Mouse (Mus musculus) Muller cell, postnatal 12 days (primary cell): ENCODE results near the gene Samm50.
A peak's percentile ranks its signal among the peaks of the same experiment; 100 is the strongest.

ENCODE experiments used
- DNase-seq: peaks from one replicate; pipeline ENCODE4 v3.0.0-alpha.2; 2015; ENCODE audit errors: inconsistent ontology term

The Samm50 gene

DNA sequence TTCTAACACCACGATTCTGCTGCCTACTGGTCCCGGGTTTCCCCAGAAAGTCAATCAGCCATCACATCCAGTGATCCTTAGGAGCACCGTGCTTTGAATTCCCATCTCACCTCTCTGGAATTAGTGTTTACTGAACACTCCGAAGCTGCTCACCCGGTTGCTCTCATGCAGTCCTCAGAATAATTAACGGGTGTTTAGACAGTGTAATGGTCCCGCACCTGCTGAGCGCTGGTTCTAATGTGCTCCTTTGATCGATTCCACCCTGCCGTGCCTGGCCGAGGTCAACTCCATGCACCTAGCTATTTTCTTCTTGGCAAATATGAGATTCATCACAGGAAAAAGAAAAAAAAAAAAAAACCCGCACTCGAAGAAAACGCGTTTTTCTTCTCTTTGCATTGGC lies 46.5 kb downstream of the Samm50 start:
- no peak for DNase-seq

DNA sequence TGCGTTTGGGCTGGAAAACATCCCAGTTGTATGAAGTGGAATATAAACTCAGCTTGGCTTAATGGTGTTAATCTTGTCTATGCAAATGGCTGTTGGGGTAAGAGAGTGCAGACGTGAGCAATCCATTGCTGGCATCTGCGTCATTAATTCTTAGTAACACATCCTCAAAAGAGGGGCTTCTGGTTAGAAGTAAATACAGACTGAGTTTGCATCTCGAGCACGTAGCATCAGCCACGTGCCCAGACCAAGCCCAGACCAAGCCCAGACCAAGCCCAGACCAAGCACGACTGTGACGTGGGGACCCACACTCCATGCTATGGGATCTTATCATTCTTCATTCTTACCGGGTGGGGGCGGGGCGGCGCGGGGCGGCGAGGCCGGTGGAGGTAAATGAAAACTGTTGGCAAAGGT lies 47.0 kb downstream of the Samm50 start:
- DNase-seq = no peak

DNA sequence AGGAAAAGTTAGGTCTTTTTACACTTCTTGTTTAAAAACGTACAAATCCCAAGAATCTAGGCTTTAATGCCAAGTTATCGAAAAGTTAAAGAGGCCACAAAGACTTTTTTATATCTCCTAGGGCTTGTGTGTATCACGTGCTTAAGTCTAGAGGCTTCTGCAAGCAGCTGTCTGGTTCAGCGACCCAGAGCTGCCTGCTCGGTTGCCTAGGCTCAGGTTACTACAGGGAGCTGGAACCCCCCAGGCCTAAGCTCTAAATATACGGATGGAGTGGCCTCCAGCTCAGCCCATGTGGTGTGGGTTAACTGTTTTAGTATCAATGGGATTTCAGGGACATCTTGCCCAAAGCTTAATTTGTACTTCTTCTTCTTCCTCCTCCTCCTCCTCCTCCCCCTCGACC lies 49.5 kb downstream of the Samm50 start:
- no peak for DNase-seq

DNA sequence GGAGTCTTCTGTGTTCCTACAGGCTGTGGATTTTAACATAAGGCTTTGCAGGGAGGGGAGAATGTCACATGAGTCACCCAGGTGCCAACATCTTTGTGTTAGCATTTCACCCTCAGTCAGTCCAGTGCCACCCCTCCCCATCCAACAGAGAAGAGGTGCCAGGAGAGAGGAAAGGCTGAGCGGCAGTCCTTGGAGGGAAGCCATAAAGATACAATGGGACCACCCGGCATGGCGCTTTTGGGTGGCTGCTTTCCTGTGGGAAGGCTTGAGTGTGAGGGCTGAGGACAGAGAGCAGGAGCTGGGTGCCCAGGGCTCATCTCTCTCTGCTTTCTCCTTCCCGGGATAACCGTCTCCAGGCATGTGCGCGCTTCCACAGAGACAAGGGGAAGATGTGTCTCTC lies 53.1 kb downstream of the Samm50 start:
- no peak for DNase-seq

DNA sequence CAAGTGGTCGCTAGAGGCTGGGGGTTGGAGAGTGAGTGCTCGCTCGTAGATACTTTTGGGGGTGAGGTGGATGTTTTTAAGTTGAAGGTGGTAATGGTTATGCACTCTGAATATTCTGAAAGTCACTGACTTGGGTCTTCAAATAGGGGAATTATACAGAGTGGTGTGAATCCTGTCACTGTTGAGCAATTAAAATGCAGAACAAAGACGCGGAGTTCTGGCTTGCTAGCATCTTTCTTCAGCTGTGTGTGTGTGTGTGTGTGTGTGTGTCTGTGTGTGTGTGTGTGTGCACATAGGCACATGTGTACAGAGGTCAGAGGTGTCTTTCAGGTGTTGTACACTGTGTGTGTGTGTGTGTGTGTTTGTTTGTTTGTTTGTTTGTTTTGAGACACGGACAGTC lies 54.2 kb downstream of the Samm50 start:
- DNase-seq = no peak

DNA sequence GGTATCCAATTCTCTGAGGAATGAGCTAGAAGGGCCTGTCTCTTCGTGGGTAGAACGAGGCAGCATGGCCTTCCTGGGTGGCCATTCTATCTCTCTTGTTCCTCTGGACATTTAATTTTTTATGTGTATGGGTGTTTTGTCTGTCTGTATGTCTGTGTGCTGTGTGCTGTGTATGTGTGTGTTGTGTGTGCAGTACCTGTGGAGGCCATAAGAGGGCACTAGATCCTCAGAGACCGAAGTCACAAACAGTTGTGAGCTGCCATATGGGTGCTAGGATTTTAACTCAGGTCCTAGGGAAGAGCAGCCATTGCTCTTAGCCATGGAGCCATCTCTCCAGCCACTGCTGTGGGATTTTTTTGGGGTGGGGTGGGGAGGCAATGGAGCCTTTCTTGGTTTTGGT lies 55.3 kb downstream of the Samm50 start:
- DNase-seq = no peak

DNA sequence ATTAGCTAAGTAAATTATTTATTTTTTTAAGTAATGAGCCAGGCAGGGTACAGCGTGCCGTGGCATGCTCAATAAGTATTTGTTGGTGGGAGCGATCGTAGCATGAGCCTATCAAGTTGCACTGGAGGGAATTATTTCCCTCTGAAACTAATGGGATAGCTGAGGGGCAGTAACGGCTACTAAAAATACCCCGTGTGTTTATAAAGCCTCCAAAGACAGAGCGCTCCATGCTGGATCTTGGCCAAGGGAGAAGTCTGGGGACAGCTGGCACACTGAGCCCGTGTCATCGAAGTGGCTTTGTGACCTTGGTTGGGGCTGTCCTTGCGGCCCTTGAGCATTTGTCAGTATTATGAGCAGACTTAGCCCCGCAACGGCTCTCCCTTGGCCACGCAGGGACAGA lies 59.2 kb downstream of the Samm50 start:
- no peak for DNase-seq

DNA sequence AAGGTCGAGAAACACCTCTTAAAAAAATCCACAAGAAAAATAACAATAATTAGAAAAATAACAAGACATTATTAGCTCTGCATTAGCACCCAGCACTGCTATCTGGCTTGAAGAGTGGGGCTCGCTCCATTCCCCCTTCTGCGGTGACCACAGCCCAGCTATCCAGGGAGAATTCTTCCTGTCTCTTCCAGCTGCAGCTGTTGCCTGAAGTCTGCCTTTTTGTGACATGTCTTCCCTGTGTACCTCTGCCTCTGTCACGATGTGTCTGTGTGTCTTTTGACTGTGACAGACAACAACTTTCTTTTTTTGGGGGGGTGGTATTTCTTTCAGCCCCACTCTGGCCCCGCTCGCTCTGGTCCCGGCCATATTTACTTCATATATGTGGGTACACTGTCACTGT lies 60.6 kb downstream of the Samm50 start:
- no peak for DNase-seq

DNA sequence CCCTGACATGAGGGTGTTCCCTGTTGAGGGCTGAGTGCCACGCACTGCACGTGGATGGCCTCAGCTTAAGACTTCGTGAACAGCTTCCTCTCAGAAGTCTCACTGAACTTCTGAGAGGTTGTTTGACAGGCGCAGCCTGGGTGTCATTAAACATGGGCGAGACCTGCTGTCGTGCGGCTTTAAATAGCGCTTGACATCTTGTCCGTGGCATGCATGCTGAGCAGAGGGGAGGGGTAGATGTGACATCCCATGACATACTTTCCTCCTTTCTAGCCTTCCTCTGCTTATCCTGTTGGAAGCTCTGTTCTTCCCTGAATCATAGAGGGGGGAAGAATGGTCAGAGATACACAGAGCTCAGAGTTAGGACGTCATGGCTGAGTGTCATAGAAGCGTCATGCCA lies 61.7 kb downstream of the Samm50 start:
- DNase-seq = no peak

DNA sequence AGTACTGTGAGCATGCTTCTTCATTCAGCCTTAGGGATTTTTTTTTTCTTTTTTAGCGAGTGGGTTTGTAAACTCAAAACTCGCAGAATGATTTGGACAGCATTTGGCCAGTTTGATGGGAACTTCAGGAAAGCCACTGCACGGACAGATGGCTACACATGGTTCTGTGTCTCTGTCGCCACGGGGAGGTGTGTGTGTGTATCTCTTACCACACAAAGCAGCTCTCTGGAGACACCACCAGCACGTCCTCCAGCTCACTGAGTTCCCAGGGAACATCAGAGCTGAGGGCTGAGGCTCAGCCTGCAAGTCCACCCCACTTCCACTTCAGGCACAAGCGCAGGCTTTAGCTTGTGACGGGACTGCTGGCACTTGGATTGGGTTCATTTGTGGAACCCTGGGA lies 62.3 kb downstream of the Samm50 start:
- no peak for DNase-seq

DNA sequence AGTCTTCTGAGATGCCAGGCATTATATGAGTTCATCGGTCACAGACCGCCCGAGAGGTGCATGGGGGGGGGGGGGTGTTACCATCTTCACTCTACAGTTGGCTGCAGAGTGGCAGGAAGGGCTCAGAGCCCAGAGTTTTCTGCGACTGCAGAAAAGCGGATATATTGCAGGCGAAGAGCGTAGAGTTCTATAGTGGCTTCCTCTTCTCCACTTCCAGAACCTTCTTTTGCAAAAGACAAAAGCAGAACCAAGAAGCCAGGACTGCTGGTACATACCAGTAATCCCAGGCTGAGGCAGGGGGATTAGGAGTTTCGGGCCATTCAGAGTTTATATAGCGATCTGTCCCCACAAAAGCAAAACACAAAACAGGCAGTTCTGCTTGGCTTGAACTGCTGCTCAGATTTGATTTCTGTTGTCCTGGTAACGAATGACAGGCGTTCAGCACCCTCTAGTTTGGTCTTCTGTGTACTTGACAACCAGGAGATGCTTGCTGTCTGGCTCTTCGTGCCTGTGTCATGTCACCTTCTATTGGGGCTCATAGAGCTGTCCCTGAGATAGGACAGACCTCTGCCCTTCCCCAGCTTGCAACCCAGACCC lies 64.3 kb downstream of the Samm50 start:
- no peak for DNase-seq

DNA sequence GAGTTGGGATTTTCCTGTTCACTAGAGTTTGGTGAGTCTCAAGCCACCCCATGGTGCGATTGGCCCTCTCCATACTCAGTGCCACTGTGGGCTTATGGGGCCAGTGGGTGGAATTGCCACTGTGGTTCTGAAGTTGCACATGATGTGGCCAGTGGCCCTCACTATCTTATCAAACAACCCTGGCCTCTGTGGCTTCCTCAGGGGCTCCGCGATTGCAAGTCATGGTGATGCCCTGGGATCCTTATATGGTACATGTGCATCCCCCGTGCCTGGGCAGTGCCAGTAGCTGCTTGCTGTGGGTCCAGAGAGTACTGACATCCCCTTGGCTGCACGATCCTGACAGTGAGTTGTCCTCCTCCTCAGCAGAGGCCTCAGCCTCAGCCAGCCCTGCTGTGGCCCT lies 64.8 kb downstream of the Samm50 start:
- no peak for DNase-seq

DNA sequence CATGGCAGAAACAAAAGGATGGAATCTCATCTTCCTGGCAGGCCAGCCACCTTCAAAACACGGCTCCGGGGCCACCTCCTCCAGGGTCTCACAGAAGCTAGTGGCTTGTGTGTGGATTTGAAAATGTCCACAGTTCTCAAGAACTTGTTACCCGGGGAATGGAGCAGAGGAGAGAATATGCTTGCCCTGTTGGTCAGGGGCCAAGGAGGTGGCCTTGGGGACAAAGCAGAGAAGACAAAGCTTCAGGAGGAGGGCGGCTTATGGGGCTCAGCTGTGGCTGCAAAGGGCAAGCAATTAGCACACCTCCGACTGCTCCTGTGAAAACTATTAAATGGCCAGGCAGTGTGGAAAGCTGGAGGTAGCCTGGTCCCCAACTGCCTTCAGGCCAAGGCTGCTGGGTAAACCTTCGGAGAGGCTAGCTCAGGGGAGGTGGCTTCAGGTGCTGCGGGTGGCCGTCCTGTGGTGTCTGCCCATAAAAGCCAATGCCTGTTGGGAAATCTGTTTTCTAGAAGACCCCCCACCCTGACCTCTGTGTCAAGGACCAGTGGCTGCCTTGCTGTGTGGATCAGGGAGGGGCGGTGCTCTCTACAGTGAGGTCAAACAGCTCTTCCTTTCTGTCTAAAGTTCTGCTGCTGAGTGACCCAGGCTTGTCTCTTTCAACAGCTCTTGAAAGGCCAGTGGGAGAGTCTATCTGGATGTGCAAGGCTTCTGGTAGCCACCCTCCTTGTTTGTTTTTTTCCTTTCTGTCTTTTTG lies 66.7 kb downstream of the Samm50 start:
- no peak for DNase-seq

DNA sequence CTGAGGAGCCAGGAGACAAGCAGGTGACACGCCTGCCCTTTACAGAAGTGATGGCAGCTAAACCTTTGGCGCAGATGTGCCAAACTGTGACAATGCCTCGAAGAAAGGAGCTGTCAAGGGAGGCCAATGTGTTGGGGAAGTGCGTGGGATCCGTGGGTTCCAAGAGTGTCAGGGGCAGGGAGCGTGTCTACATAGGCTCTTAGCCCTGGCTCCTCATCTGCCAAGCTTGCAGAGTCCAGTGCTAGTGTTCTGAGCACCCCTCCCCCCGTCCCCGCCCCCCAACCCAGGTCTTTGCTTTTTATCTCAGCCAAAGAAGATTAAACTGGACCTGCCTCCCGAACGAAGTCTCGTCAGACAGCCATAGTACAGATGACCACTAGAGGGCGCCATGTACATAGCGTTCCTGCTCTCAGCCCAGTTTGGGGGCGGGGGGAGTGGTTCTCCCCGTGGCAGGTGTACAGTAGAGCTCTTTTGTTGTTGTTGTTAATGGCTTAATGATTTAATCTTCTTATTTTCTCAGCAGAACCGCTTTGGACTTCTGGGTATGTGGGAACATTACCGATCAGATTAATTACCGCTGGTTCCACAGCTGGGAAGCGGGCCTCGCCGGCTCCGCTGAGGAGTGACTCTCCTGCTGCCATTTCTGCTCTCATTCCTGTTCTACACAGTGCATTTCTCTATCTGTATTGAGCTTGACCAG lies 68.2 kb downstream of the Samm50 start:
- DNase-seq = peak; percentile 73

DNA sequence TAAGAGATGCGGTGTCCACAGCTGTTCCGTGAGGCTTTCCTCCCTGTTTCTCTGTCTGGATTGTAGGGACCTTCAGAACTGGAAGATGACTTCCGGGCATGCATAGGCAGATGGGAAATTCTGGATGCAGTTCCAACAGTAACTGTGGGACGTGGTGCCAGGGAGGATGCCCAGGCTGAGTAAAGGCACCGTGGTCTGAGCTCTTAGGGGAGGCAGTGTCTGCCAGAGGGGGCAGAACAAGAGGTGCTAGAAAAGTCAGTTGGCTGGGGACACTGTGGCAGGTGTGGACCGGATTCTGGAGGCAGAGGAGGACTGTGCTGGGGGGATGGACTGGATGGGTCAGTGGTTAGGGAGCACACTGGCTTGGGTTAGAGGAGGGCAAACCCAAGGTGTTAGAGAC lies 70.6 kb downstream of the Samm50 start:
- no peak for DNase-seq

DNA sequence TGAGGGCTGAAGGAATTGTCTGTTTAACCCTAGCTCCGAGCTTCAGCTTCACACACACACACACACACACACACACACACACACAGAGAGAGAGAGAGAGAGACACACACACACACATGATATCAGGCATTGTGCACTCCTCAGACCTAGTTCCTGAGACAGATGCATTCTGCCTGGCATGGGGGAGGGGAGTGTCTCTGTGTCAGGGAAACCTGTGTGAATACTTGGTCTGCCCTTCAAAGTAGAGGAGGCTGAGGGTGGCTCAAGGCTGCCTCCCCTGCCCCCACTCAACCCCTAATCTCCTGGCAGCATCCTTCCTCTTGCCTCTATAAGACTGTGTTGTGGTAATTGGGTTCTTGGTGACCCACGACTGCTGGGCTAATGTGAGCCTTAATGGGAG lies 71.5 kb downstream of the Samm50 start:
- DNase-seq = no peak

DNA sequence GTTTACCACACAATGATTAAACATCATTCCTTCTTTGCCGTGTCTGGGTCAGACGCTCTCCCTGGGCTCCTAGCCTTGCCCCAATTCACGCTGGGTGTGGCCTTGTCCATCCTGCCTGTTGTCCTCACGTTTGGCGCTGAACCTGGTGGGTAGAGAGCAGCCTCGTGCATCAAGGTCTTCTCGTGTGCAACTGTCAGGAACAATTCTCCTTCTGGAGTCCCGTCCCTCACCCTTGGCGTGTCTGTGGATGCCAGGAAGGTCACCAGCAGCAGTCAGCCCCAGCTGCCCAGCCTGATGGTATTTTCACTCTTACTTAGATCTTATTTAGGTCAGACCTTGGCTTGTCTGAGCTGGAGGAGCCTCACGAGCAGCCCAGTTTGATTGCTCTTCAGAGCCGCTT lies 73.1 kb downstream of the Samm50 start:
- DNase-seq = no peak

DNA sequence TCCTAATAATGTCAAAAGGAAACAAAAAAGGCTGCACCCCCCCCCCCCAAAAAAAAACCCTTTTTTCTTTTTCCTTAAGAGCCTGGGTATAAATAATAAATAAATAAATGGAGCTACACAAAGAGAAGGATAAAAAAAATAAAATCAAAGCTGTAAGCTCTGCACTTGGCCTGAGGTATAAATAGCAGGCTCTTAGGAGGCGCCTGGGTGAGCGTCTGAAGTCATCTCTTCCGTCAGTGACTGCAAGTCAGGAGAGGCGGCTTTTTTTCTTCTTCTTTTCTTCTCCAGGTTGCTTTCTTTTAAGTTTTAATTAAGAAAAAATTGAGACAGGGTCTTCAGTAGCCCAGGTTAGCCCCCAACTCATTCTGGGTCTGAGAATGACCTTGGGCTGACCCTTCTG lies 74.2 kb downstream of the Samm50 start:
- no peak for DNase-seq
